Mouse (Mus musculus) liver, adult 2 months (tissue): ENCODE measurements around the gene Tmem91. TPM values are rescaled to one million over a fixed set of nuclear protein-coding genes. Genes with fewer than 3 reads are reported as not detected.

Source experiments
- DNase-seq: peaks from one replicate; pipeline ENCODE4 v3.0.0-alpha.2; 2011; ENCODE audit warnings: low read depth, low spot score; ENCODE audit errors: extremely low read depth
- H3K27ac ChIP-seq: fragments of 200-500 bp; replicated peaks from 2 replicates; pipeline ENCODE4 v1.5.1; 2012; ENCODE audit warnings: low read depth, mild to moderate bottlenecking, control low read depth, inconsistent platforms, low read length; ENCODE audit not compliant: insufficient read depth
- H3K27me3 ChIP-seq: fragments of 200-500 bp; 2 replicates; pipeline ENCODE4 v1.6.1; 2012; ENCODE audit warnings: mild to moderate bottlenecking, moderate library complexity, low read length, inconsistent platforms; ENCODE audit not compliant: control insufficient read depth, insufficient read depth
- H3K36me3 ChIP-seq: fragments of 200-500 bp; 2 replicates; pipeline ENCODE4 v1.6.1; 2012; ENCODE audit warnings: low read length, inconsistent platforms; ENCODE audit not compliant: control insufficient read depth, insufficient read depth
- H3K4me1 ChIP-seq: fragments of 200-500 bp; 2 replicates; pipeline ENCODE4 v1.6.1; 2011; ENCODE audit warnings: low read length; ENCODE audit not compliant: control insufficient read depth, insufficient read depth
- H3K4me3 ChIP-seq: fragments of 200-500 bp; 2 replicates; pipeline ENCODE4 v1.5.1; 2011; ENCODE audit warnings: low read depth, mild to moderate bottlenecking, control low read depth, low read length, moderate library complexity; ENCODE audit not compliant: insufficient read depth
- H3K79me2 ChIP-seq: fragments of 200-500 bp; 2 replicates; pipeline ENCODE4 v1.6.1; 2012; ENCODE audit warnings: inconsistent platforms, mild to moderate bottlenecking, low read length, moderate library complexity; ENCODE audit not compliant: control insufficient read depth, insufficient read depth
- H3K9ac ChIP-seq: fragments of 200-500 bp; 2 replicates; pipeline ENCODE4 v1.6.1; 2012; ENCODE audit warnings: low read depth, mild to moderate bottlenecking, control low read depth, inconsistent platforms, low read length
- CTCF ChIP-seq: fragments of 200-500 bp; IDR thresholded peaks from 2 replicates; pipeline ENCODE4 v1.5.1; 2011; ENCODE audit warnings: low read depth, low read length, control low read depth
- POLR2A ChIP-seq: fragments of 200-500 bp; IDR thresholded peaks from 2 replicates; pipeline ENCODE4 v1.6.1; 2011; ENCODE audit warnings: low read length, control low read depth; ENCODE audit not compliant: insufficient read depth; ENCODE audit errors: extremely low read depth
- WGBS: fragments of 180-500 bp; shearing (Covaris S2); methylation state at CpG from one replicate; pipeline ENCODE4 v1.1.7; 2018; 5-methylcytosine and 5-hydroxymethylcytosine counted together
- polyA plus RNA-seq: library from polyadenylated mRNA; depleted of rRNA; stranded (reverse); fragments of >200 nt; gene quantifications from 2 replicates; pipeline ENCODE4 v1.2.3, GENCODE M21; 2012
- total RNA-seq: library from RNA; depleted of rRNA; stranded (reverse); fragments of >200 nt; gene quantifications from 2 replicates; pipeline ENCODE4 v1.2.3, GENCODE M21; 2014

The Tmem91 gene
- total and polyA plus RNA-seq, 2 experiments = not detected

DNA sequence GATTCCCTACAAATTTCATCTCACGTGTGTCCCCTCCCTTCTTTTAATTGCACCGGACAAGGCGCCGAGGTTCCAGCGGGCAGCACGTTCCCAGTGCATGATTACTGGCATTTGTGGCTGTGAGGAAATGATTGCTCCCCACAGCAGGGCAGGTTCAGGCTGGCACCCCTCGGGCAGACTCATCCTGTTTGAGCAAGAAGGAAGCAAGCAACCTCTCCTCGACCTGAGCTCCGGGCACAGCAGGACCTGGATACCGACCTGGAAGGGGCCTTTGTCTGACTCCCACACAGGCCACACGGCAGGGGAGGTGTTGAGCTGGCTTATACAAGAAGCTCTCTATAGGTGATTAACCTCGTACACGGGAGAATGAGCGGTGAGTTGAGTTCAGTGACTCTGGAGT is 29.9 kb downstream of the Tmem91 start:
- no peaks in the 10 kb centered on the region for H3K27me3 ChIP-seq
- TF ChIP-seq POLR2A (no peak), CTCF (no peak)
- peaks cover 12% of the 10 kb centered on the region for H3K4me1 ChIP-seq
- WGBS = 74% methylated on average over 14 of the region's 14 CpGs
- DNase-seq = no peak
- H3K36me3 ChIP-seq = peaks cover 7% of the 10 kb centered on the region
- no peak overlapping the region for H3K27ac ChIP-seq
- H3K9ac ChIP-seq = no peak overlapping the region
- peaks cover 38% of the 10 kb centered on the region for H3K79me2 ChIP-seq
- no peak overlapping the region for H3K4me3 ChIP-seq

DNA sequence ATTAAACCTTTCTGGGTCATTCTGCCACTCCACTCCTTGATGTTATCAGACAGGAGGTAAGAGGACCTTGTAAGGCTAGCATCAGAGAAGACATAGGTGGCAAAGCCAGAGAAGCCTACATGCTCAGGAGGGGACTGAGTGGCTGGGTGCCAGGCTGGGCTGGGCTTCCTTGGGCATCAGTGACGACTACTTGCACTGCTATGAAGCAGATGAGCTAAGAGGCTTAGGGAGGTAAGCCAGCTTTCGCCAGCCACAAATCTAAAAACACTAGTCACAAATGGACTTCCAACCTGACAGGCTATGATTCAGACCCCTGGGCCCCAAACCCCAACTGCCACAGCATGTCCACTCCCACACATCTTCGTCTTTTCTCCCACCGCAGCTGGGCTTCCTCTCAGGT is 30.3 kb downstream of the Tmem91 start:
- no peak for TF ChIP-seq POLR2A
- TF ChIP-seq CTCF = no peak
- Histone ChIP-seq H3K4me1 (peaks cover 11% of the 10 kb centered on the region), H3K79me2 (peaks cover 36% of the 10 kb centered on the region), H3K27ac (no peak overlapping the region), H3K4me3 (no peak overlapping the region), H3K36me3 (peaks cover 7% of the 10 kb centered on the region), H3K9ac (no peak overlapping the region), H3K27me3 (no peaks in the 10 kb centered on the region)
- 77% methylated on average over 4 of the region's 4 CpGs for WGBS
- DNase-seq = no peak

DNA sequence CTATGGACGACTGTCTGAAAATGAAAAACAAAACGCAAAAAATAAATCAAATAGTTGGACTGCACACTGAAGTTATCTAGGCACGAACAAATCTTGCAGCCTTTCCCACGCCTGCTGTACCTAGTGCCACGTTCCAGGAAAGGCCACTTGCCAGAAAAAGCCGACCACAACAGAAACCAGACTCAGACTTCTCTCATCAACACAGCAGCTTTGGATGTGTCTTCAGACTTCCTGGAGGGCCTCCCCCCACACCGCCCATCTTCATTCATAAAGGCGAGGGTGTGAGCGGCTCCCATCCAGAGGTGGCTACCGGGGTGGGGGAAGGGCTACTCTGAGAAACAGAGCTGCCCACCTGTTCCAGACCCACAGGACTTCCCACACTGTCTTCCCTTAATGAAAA is 30.8 kb downstream of the Tmem91 start:
- Histone ChIP-seq H3K4me1 (peaks cover 6% of the 10 kb centered on the region), H3K9ac (no peak overlapping the region), H3K27ac (no peak overlapping the region), H3K4me3 (no peak overlapping the region), H3K79me2 (peaks cover 31% of the 10 kb centered on the region), H3K36me3 (peaks cover 7% of the 10 kb centered on the region), H3K27me3 (no peaks in the 10 kb centered on the region)
- TF ChIP-seq CTCF (no peak), POLR2A (no peak)
- WGBS = 72% methylated on average over 10 of the region's 10 CpGs
- DNase-seq = no peak

DNA sequence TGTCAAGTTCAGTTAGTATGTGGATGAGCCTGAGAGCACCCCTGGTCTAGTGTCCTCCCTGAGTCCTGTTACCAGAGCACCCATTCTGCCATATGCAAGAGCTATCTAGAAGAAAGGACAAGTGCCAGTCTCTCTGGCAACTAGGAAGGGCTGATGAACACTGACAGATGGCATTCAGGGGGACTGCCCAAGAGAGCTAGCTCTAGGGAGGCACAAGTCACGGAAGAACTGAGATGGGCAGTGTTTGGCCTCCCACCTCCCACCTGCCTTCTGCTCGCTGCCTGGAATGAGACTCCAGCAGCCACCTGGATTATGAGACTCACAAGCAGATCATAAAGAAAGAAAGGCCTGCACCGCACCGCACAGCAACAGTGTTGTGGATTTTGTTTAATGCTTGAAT is 35.2 kb downstream of the Tmem91 start:
- H3K36me3 ChIP-seq = peaks cover 8% of the 10 kb centered on the region

DNA sequence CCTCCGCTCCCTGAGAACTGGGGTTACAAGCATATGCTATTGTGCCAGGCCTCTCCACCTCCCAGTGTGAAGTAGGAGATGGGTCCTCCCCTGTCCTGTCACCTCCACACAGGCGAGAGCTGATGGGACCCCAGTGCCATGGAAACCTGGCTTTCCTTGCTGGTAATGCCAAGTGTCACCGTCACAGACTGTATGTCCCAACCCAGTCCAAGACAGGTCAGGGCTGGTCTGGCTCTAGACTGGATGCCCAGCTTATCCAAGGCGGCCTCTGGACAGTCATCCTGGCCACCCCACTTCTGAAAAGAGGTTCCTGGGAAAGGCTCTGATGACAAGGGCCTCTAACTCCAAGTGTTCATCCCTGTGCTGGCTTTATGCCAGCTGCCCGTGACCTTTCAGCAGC is 37.9 kb downstream of the Tmem91 start:
- H3K9ac ChIP-seq = no peak overlapping the region
- no peaks in the 10 kb centered on the region for H3K27me3 ChIP-seq
- DNase-seq = no peak
- no peaks in the 10 kb centered on the region for H3K79me2 ChIP-seq
- TF ChIP-seq CTCF (no peak), POLR2A (no peak)
- WGBS = 93% methylated on average over 5 of the region's 5 CpGs
- no peak overlapping the region for H3K27ac ChIP-seq
- no peaks in the 10 kb centered on the region for H3K4me1 ChIP-seq
- no peak overlapping the region for H3K4me3 ChIP-seq
- H3K36me3 ChIP-seq = peaks cover 10% of the 10 kb centered on the region

More for the DNA sequence above, 35.2 kb downstream of the Tmem91 start:
- no peak for DNase-seq
- peaks cover 12% of the 10 kb centered on the region for H3K79me2 ChIP-seq
- no peak for TF ChIP-seq POLR2A
- TF ChIP-seq CTCF = no peak
- H3K4me1 ChIP-seq = no peaks in the 10 kb centered on the region
- no peak overlapping the region for H3K27ac ChIP-seq
- no peak overlapping the region for H3K4me3 ChIP-seq
- 96% methylated on average over 4 of the region's 4 CpGs for WGBS
- H3K27me3 ChIP-seq = no peaks in the 10 kb centered on the region
- H3K9ac ChIP-seq = no peak overlapping the region

DNA sequence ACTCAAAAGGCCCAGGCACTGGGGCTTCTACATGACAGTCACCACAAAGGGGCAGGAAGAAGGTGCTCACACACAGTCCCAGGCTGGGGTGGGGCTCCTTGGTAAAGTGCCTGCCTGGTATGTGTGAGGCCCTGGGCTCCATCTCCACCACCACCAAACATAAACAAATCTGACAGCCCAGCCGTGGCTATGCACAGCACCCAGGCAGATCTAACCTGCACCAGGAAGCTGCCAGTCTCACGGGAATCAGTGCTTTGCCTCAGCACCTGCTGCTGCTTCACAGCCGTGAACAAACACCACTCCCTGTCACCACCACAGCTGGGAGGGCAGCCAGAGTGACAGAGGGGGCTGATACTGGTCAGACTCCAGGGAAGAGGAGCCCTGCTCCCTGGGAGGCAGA is 38.6 kb downstream of the Tmem91 start:
- WGBS = 65% methylated on average over 3 of the region's 3 CpGs
- no peak overlapping the region for H3K9ac ChIP-seq
- H3K27me3 ChIP-seq = no peaks in the 10 kb centered on the region
- H3K79me2 ChIP-seq = no peaks in the 10 kb centered on the region
- H3K4me1 ChIP-seq = no peaks in the 10 kb centered on the region
- H3K27ac ChIP-seq = no peak overlapping the region
- no peak for TF ChIP-seq CTCF
- TF ChIP-seq POLR2A = no peak
- H3K4me3 ChIP-seq = no peak overlapping the region
- DNase-seq = no peak
- peaks cover 10% of the 10 kb centered on the region for H3K36me3 ChIP-seq
